Mouse (Mus musculus) megakaryocyte, embryonic 14.5 days (primary cell): ENCODE data around the gene Cda. TPM values are rescaled to one million over a fixed set of nuclear protein-coding genes. Genes with fewer than 3 reads are reported as not detected.

Experiments
- H3K27me3 ChIP-seq: replicated peaks from 2 replicates; pipeline ENCODE3; 2012; ENCODE audit warnings: inconsistent platforms
- H3K36me3 ChIP-seq: replicated peaks from 2 replicates; pipeline ENCODE3; 2012; ENCODE audit warnings: low read length, inconsistent platforms, mixed read lengths
- H3K4me1 ChIP-seq: 2 replicates; pipeline ENCODE4 v1.6.1; 2012; ENCODE audit warnings: inconsistent platforms
- H3K4me3 ChIP-seq: replicated peaks from 2 replicates; pipeline ENCODE3; 2012; ENCODE audit warnings: moderate library complexity, mild to moderate bottlenecking, inconsistent platforms
- H3K9me3 ChIP-seq: 2 replicates; pipeline ENCODE4 v1.6.1; 2012; ENCODE audit warnings: inconsistent platforms
- FLI1 ChIP-seq: IDR thresholded peaks from 2 replicates; pipeline ENCODE4 v1.6.1; 2012; ENCODE audit warnings: low read length, inconsistent platforms, mixed read lengths
- GATA1 ChIP-seq: IDR thresholded peaks from 3 replicates; pipeline ENCODE4 v1.6.1; 2012; ENCODE audit warnings: mixed read lengths, low read length, inconsistent platforms, borderline replicate concordance
- polyA plus RNA-seq: library from polyadenylated mRNA; stranded (reverse); fragments of >175 nt; gene quantifications from 2 replicates; pipeline ENCODE4 v1.2.3, GENCODE M21; 2012; ENCODE audit warnings: low replicate concordance; ENCODE audit not compliant: insufficient read depth

The Cda gene
- polyA plus RNA-seq, 1 experiment: 14.9 TPM

DNA sequence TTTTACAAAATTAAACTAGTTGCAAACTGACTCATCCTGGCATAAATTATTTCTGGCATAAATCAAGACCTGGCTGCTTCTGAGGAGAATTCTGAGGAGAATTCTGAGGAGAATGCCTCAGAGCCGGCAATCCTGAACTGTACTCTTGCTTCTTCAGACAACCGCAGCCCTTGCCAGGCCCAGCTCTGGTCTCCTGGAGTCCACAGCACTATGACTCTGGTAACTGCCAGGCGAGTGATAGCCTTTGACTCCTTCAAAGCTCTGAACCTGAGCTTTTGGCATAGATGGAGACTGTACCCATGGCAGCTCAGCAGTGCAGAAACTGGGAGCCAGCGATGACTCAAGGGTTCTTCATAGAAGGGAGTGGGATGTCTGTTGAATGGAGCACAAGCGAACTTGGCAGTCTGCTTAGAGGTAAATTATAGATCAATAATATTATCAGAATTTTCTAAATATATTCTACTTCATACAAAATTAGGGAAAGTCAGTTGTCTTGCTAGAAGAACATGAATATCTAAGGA lies 3.3 kb upstream of the Cda start:
- H3K4me1 ChIP-seq: peaks cover 43% of the 10 kb centered on the region
- TF ChIP-seq GATA1 (no peak), FLI1 (no peak)
- H3K27me3 ChIP-seq: peaks cover 23% of the 10 kb centered on the region
- H3K9me3 ChIP-seq: peaks cover 26% of the 10 kb centered on the region
- H3K36me3 ChIP-seq: no peaks in the 10 kb centered on the region
- no peak overlapping the region for H3K4me3 ChIP-seq

DNA sequence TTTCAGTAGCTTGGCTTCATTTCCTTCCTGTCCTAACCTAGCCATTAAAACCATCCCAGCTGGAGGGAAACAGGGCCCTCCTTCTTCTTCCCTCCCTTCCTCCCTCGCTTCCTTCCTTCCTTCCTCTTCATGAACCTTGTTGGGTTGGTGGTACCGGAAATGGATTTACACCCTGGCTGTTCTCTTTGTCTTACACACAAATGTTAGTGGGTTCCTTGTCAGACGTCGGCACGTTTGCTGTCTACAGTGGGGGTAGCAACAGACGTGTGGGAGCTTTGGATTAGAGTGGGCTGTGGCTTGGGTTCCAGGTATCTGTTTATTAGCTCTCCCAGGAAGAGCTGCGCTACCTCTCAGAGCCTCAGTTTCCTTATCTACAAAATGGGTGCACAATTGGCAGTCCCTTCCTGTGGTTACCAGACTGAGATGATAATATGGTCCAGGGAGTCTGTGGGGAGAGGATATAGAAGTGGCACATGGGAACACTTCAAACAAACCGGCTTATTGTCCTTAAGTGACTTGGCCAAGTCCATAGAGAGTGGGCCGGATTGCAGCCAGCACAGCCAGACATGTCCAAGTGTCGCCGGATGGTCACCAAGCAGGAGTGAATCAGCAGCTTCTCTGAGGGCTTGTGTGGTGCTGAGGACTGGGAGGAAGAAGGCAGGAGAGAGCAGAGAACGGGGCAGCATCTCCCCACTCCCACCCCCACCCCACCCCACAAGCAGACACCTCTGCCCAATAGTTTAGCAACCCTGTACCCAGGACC lies 887 bp upstream of the Cda start:
- TF ChIP-seq FLI1 (no peak), GATA1 (no peak)
- H3K36me3 ChIP-seq: no peaks in the 10 kb centered on the region
- peaks cover 21% of the 10 kb centered on the region for H3K9me3 ChIP-seq
- peaks cover 33% of the 10 kb centered on the region for H3K27me3 ChIP-seq
- peaks cover 48% of the 10 kb centered on the region for H3K4me1 ChIP-seq
- H3K4me3 ChIP-seq: peak overlapping the region; percentile 89

DNA sequence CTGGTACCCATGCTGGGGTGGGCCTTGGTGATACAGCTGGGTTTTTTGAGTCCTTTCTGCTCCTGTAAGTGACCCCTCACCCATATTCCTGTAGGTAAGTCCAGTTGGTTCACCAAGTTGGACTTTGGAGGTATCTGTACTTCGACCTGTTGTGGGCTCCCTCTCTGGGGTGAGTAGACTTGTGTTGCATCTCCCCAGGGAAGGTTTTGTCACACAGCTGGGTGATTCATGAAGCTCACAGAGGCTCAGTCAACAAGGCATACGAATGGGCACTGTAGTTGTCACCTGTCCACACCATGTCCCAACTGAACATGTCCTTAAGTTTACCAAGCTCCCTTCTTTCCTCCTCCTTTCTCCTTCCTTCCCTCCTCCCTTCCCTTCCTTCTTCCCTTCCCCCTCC lies 1.2 kb downstream of the Cda start:
- no peak overlapping the region for H3K4me3 ChIP-seq
- H3K36me3 ChIP-seq: no peaks in the 10 kb centered on the region
- TF ChIP-seq GATA1 (no peak), FLI1 (no peak)
- peaks cover 43% of the 10 kb centered on the region for H3K4me1 ChIP-seq
- peaks cover 17% of the 10 kb centered on the region for H3K9me3 ChIP-seq
- H3K27me3 ChIP-seq: peaks cover 43% of the 10 kb centered on the region

DNA sequence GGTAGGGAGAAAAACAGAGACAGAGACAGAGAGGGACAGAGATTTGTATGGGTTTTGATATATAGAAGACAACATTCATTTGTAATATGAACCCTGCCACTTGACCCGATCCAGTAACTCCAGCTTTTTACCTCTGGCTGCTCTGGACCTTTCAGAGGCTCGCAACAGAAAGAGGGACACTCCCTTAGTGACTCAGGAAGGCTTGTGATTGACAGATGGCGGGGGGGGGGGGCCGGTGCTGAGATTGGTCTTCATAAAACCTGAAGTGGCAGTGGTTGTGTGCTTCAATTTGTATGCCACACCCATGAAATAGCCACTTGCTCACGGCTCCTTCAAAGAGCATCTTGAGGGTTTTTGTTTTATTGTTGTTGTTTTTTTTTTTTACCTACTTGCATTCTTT lies 4.3 kb downstream of the Cda start:
- TF ChIP-seq FLI1 (no peak), GATA1 (no peak)
- H3K27me3 ChIP-seq: peaks cover 64% of the 10 kb centered on the region
- H3K4me3 ChIP-seq: no peak overlapping the region
- H3K36me3 ChIP-seq: no peaks in the 10 kb centered on the region
- H3K4me1 ChIP-seq: peaks cover 25% of the 10 kb centered on the region
- H3K9me3 ChIP-seq: peaks cover 17% of the 10 kb centered on the region

DNA sequence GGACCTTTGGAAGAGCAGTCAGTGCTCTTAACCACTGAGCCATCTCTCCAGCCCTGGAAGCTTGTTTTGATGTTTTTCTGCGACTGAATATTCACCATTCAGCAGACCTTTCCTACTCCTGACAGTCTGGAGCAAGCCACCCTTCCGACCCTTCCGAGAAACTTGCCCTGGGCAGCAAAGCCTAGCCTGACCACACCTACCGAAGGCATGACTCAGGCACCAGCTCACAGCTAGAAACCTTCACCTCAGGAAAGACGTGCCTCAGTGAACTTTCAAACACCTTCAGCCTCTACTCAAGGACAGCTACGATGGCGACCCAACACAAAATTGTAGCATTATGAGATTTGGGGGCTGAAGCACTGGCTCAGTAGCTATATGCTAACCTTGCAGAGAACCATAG lies 4.9 kb downstream of the Cda start:
- H3K27me3 ChIP-seq: peaks cover 63% of the 10 kb centered on the region
- H3K4me1 ChIP-seq: peaks cover 22% of the 10 kb centered on the region
- peaks cover 22% of the 10 kb centered on the region for H3K9me3 ChIP-seq
- no peaks in the 10 kb centered on the region for H3K36me3 ChIP-seq
- TF ChIP-seq GATA1: no peak
- no peak for TF ChIP-seq FLI1
- H3K4me3 ChIP-seq: no peak overlapping the region

DNA sequence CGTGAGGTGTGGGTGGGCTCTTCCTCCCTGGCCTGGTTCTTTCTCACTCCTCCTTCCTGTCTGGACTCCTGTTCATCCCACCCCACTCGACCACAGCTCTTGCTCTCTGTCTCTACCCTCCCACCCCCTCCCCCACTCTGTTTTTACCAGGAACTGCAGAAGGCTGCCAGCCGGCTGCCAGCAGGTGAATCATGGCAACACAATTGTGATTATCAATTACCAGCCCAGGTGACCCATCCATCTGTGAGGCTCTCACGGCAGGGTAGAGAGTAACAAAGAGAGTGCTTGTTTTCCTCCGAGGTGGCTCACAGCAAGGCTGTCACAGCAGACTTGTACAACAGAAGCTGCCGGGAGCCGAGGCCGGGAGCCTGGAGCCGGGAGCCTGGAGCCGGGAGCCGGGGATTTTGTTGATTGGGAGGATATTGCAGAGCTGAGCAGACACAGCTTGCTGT lies 6.4 kb downstream of the Cda start:
- peaks cover 50% of the 10 kb centered on the region for H3K27me3 ChIP-seq
- no peaks in the 10 kb centered on the region for H3K36me3 ChIP-seq
- H3K4me3 ChIP-seq: no peak overlapping the region
- peaks cover 10% of the 10 kb centered on the region for H3K4me1 ChIP-seq
- TF ChIP-seq FLI1 (no peak), GATA1 (no peak)
- H3K9me3 ChIP-seq: peaks cover 14% of the 10 kb centered on the region

DNA sequence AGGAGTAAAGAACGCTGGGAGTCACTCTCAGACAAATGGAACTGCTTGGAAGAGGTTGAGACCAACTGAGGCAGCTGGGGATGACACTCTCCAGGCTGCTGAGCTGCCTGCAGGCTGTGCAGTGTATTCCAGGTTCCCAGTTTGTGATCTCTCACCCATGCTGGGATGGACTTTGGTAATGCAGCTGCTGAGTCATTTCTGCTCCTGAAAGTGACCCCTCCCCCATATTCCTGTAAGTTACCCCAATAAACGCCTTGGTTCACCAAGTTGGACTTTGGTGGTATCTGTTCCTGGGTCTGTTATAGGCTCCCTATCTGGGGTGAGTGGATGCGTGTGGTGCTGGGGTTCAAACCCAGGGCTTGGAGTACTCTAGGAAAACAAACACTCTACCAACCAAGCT lies 9.6 kb downstream of the Cda start:
- no peak for TF ChIP-seq FLI1
- no peak for TF ChIP-seq GATA1

DNA sequence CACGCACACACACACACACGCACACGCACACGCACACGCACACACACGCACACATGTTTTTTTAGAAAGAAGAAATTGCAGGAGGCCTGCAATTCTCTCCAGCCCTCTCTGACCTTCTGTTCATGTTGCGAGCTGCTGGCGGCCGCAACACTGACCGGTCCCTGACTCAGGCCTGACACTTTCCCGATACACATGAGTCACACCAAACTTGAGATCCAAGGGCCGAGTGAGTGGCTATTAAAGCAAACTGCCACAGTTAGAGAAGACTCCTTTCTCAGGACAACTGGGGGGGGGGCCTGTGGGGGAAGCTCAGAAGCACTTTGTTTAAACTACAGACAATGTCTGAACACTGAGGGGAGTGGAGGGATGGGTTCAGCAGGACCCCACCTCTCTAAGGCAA lies 11.2 kb downstream of the Cda start:
- Histone ChIP-seq H3K4me1 (peaks cover 7% of the 10 kb centered on the region), H3K36me3 (peaks cover 2% of the 10 kb centered on the region), H3K27me3 (peaks cover 47% of the 10 kb centered on the region), H3K4me3 (no peak overlapping the region), H3K9me3 (peaks cover 15% of the 10 kb centered on the region)
- TF ChIP-seq FLI1: no peak
- no peak for TF ChIP-seq GATA1

More for the DNA sequence above, 9.6 kb downstream of the Cda start:
- peaks cover 14% of the 10 kb centered on the region for H3K9me3 ChIP-seq
- peaks cover 7% of the 10 kb centered on the region for H3K4me1 ChIP-seq
- no peak overlapping the region for H3K4me3 ChIP-seq
- H3K36me3 ChIP-seq: no peaks in the 10 kb centered on the region
- H3K27me3 ChIP-seq: peaks cover 51% of the 10 kb centered on the region

DNA sequence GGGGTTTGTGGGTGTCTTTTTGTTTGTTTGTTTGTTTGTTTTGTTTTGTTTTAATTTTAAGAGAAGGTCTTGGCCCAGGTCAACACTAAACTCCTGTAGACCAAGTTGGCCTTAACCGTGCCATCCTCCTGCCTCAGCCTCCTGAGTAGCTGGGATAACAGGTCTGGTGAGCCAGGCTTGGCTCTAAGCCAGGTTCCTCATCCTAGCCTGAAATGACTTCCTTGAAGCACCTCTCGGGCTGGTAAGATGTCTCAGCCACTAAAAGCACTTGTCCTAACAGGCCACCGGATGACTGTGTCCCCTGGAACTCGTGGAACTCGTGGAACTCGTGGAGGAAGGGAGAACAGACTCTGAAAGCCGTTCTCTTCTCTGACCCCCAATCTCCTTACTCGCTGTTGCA lies 11.7 kb downstream of the Cda start:
- Histone ChIP-seq H3K9me3 (peaks cover 19% of the 10 kb centered on the region), H3K27me3 (peaks cover 45% of the 10 kb centered on the region), H3K36me3 (peaks cover 3% of the 10 kb centered on the region), H3K4me1 (peaks cover 7% of the 10 kb centered on the region), H3K4me3 (no peak overlapping the region)
- TF ChIP-seq GATA1: no peak
- TF ChIP-seq FLI1: no peak

DNA sequence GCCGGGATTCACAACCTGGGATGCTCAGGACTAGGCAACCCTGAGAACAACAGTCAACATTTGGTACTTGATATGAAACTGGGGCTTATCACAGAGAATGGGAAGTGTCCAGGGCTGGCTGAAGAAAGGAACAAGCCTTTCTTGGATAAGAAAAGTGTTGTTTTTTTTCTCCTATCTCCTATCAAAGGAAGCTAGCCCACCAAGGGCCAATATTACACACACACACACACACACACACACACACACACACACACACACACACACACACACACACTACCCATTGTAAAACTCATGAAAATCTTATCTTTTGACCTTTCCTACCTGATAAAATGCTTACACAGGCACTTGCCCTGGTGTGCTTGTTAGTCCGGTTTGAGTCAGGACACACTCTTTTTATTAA lies 12.3 kb downstream of the Cda start:
- Histone ChIP-seq H3K36me3 (peaks cover 3% of the 10 kb centered on the region), H3K27me3 (peaks cover 41% of the 10 kb centered on the region), H3K4me1 (peaks cover 7% of the 10 kb centered on the region), H3K4me3 (no peak overlapping the region), H3K9me3 (peaks cover 25% of the 10 kb centered on the region)
- TF ChIP-seq FLI1 (no peak), GATA1 (no peak)
